Mouse (Mus musculus) forebrain, embryonic 11.5 days (tissue): ENCODE data around the gene Nmu. TPM values are rescaled to one million over a fixed set of nuclear protein-coding genes. Genes with fewer than 3 reads are reported as not detected.

ENCODE experiments used
- ATAC-seq: fragments of 200-750 bp; cut with Nextera tagmentation; replicated peaks from 2 replicates; pipeline ENCODE4 v1.8.0; 2017; ENCODE audit warnings: moderate TSS enrichment; ENCODE audit not compliant: low FRiP score
- DNase-seq: peaks from one replicate; pipeline ENCODE4 v3.0.0-alpha.2; 2017; ENCODE audit warnings: low spot score
- H3K27ac ChIP-seq: fragments of 300-500 bp; sonication (generic); 2 replicates; pipeline ENCODE4 v1.5.1; 2014; ENCODE audit warnings: low read depth, low read length
- H3K27me3 ChIP-seq: fragments of 300-500 bp; sonication (generic); 2 replicates; pipeline ENCODE4 v1.6.1; 2014; ENCODE audit warnings: mild to moderate bottlenecking, low read length, mixed read lengths; ENCODE audit not compliant: control insufficient read depth, insufficient read depth
- H3K36me3 ChIP-seq: fragments of 300-500 bp; sonication (generic); 2 replicates; pipeline ENCODE4 v1.6.1; 2014; ENCODE audit warnings: mild to moderate bottlenecking, low read length, moderate library complexity, mixed read lengths; ENCODE audit not compliant: control insufficient read depth, insufficient read depth
- H3K4me1 ChIP-seq: fragments of 300-500 bp; sonication (generic); replicated peaks from 2 replicates; pipeline ENCODE4 v1.6.1; 2014; ENCODE audit warnings: low read length, mixed read lengths; ENCODE audit not compliant: control insufficient read depth, insufficient read depth
- H3K4me2 ChIP-seq: fragments of 300-500 bp; sonication (generic); 2 replicates; pipeline ENCODE4 v1.6.1; 2014; ENCODE audit warnings: low read depth, mild to moderate bottlenecking, low read length, moderate library complexity, mixed read lengths; ENCODE audit not compliant: severe bottlenecking
- H3K4me3 ChIP-seq: fragments of 300-500 bp; sonication (generic); 2 replicates; pipeline ENCODE4 v1.5.1; 2014; ENCODE audit warnings: low read depth, low read length
- H3K9ac ChIP-seq: fragments of 300-500 bp; sonication (generic); 2 replicates; pipeline ENCODE4 v1.6.1; 2014; ENCODE audit warnings: low read length
- H3K9me3 ChIP-seq: fragments of 300-500 bp; sonication (generic); 2 replicates; pipeline ENCODE4 v1.6.1; 2016; ENCODE audit warnings: low read length, mixed read lengths; ENCODE audit not compliant: control insufficient read depth
- WGBS: fragments of 180-500 bp; shearing (Covaris S2); extraction: QIAGEN DNeasy Blood & Tissue Kit; methylation state at CpG from one replicate; pipeline ENCODE4 v1.1.7; 2014; 5-methylcytosine and 5-hydroxymethylcytosine counted together
- polyA plus RNA-seq: library from polyadenylated mRNA; unstranded; fragments of >200 nt; fragmentation: Nextera tagmentation; extraction: Ambion mirVana; gene quantifications from 2 replicates; pipeline ENCODE4 v1.2.1, GENCODE M21; 2014

Gene Nmu
- polyA plus RNA-seq, 1 experiment from 2014 or later = not detected

DNA sequence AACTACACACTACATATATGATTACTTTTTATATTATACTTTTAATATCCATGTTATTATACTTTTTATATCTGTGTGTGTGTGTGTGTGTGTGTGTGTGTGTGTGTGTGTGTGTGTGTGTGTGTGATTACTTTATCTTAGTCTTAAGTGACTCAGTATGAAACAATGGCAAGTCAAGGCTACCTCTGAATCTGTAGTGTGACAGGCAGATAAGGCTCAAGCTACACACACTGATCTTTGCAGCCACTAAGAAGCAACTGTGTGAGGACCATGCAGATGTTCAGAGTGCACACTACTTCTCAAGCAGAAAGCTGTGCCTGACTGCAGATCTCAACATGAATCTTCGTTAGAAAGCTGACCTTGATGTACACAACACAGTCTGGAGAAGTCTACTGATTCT lies 79.7 kb downstream of the Nmu start:
- 89% methylated on average over 1 of the region's 1 CpGs for WGBS

More for the DNA sequence above, 79.7 kb downstream of the Nmu start:
- Histone ChIP-seq H3K4me1 (no peaks in the 10 kb centered on the region), H3K4me3 (no peak overlapping the region), H3K9me3 (no peaks in the 10 kb centered on the region), H3K27ac (no peak overlapping the region), H3K9ac (no peak overlapping the region), H3K4me2 (no peak overlapping the region), H3K27me3 (no peaks in the 10 kb centered on the region), H3K36me3 (no peaks in the 10 kb centered on the region)
- ATAC-seq (no peak), DNase-seq (no peak)

Other genes with a start within 250 kb of the Nmu start
- 12.1 and 15.7 TPM in 2 replicates for gene Srd5a3, start 223.5 kb downstream of the Nmu start, polyA plus RNA-seq
- gene Tmem165, start 179.9 kb downstream of the Nmu start, polyA plus RNA-seq = 95.3 and 101 TPM in 2 replicates
- 13.0 and 15.2 TPM in 2 replicates for gene Clock, start 59.0 kb downstream of the Nmu start, polyA plus RNA-seq
- not detected in 2 replicates for gene Pdcl2, start 32.6 kb downstream of the Nmu start, polyA plus RNA-seq
- 0.79 TPM in 1 of 2 replicates, not detected in the other for gene Gm7271, start 120.3 kb upstream of the Nmu start, polyA plus RNA-seq
- 55.7 and 56.1 TPM in 2 replicates for gene Exoc1, start 165.5 kb upstream of the Nmu start, polyA plus RNA-seq
- gene Cep135, start 224.9 kb upstream of the Nmu start, polyA plus RNA-seq = 12.2 and 15.5 TPM in 2 replicates